Mouse (Mus musculus): Measurements from ENCODE around the gene Gm21876. TPM values are rescaled to one million over a fixed set of nuclear protein-coding genes. Genes with fewer than 3 reads are reported as not detected.
A peak's percentile ranks its signal among the peaks of the same experiment; 100 is the strongest.
"Not testable (repeated sequence)": the region's sequence is repeated elsewhere in the genome, so short reads cannot be mapped to it uniquely, and the experiment has no call there.

The Gm21876 gene
- total RNA-seq (2021), result not detected

DNA sequence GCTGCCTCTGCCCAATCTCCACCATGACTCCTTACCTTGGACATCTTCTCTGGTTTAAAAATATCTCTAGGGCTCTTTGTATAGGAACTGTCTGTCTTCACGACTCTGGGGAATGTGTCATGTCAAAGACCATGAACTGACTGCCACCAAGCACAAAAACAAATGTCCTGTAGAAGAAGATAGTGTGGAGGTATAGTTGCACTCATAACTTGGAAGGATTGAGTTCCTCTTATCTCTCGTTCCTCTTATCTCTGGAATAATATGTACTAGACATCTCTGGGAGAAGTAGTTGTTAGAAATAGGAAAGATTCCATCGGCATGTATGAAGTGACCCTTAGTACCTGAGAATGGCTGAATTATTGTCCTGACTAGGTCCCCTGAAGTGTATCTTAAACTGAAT, at the start of gene Gm21876:
Gene Gm21876, minus strand, starts transcription at position 101 of the 400 bp plus-strand sequence.
- intact Hi-C loops (cut with DNase I), result no loop called here
- no peak for DNase-seq (ENCODE audit: extremely low spot score in 1 of 2, low spot score in 2 of 2)

DNA sequence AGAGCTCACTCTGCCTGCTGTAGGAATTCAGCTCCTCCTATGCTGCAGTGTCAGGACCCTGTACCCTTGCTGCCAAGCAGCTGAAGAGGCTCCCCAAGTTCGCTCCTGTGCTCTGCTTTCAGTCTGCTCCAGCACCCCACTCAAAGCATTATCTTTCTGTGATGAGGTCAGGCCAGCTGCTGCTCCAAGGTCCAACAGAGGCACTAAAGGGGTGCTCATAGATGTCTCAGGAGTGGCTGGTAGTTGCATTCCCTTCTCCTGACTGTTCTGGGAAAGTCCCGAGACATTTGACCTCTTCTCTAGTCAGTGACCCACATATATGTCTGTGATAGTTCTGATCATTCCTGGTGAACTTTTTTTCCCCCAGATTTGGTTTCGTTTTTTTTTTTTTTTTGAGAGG, 45.0 kb upstream of the Gm21876 start:
- DNase-seq (ENCODE audit: extremely low spot score in 1 of 2, low spot score in 2 of 2), result no peak
- intact Hi-C loops (cut with DNase I), result no loop called here

DNA sequence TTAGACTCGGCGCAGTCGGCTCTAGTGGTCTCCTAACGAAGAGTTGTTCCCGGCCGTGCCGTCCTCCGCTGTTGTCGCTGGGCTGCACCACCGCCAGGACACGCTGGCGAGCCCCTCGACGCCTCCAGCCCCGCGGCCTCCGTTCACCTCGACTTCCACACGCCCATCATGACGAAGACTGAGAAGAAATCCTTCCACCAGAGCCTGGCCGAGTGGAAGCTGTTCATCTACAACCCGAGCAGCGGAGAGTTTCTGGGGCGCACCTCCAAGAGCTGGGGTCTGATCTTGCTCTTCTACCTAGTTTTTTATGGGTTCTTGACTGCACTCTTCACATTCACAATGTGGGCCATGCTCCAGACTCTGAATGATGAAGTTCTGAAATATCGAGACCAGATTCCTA, 28.8 kb downstream of the Gm21876 start:
- intact Hi-C loops (cut with DNase I), result not testable (repeated sequence)
- DNase-seq (ENCODE audit: extremely low spot score in 1 of 2, low spot score in 2 of 2), result peak in 1 of 2 experiments; percentile 11

Other genes with a start within 250 kb of the Gm21876 start
- 1 to 10 TPM; 7.4 to 9.0 TPM for gene Cfp, start 244.1 kb downstream of the Gm21876 start, total RNA-seq (2021)
- gene Elk1, start 225.0 kb downstream of the Gm21876 start, total RNA-seq (2021), result 10 to 100 TPM; 30.2 to 30.7 TPM
- gene Uxt, start 213.6 kb downstream of the Gm21876 start, total RNA-seq (2021), result 10 to 100 TPM; 10.5 to 11.7 TPM
- 1 to 10 TPM; 8.4 to 9.8 TPM for gene Zfp182, start 113.3 kb downstream of the Gm21876 start, total RNA-seq (2021)
- gene Spaca5, start 107.2 kb downstream of the Gm21876 start, total RNA-seq (2021), result not detected
- gene Zfp300, start 86.1 kb downstream of the Gm21876 start, total RNA-seq (2021), result 1 to 10 TPM; 4.0 to 4.5 TPM
- gene Ssxa1, start 59.8 kb downstream of the Gm21876 start, total RNA-seq (2021), result not detected

All from left cerebral cortex, postnatal 10 days (tissue).